Mouse (Mus musculus) forebrain, postnatal 0 days (tissue): ENCODE results near the gene Gm9376. TPM values are rescaled to one million over a fixed set of nuclear protein-coding genes. Genes with fewer than 3 reads are reported as not detected.

Source experiments
- ATAC-seq: fragments of 200-750 bp; cut with Nextera tagmentation; 2 replicates; pipeline ENCODE4 v1.8.0; 2017; ENCODE audit warnings: mild to moderate bottlenecking, moderate library complexity
- DNase-seq: peaks from one replicate; pipeline ENCODE4 v3.0.0-alpha.2; 2015
- H3K27ac ChIP-seq: fragments of 300-500 bp; sonication (generic); 2 replicates; pipeline ENCODE4 v1.5.1; 2014; ENCODE audit warnings: low read depth, mild to moderate bottlenecking, antibody characterized with exemption, low read length, moderate library complexity, mixed read lengths
- H3K27me3 ChIP-seq: fragments of 300-500 bp; sonication (generic); 2 replicates; pipeline ENCODE4 v1.6.1; 2014; ENCODE audit warnings: mild to moderate bottlenecking, low read length, mixed read lengths; ENCODE audit not compliant: insufficient read depth
- H3K36me3 ChIP-seq: fragments of 300-500 bp; sonication (generic); 2 replicates; pipeline ENCODE4 v1.6.1; 2014; ENCODE audit warnings: mild to moderate bottlenecking, moderate library complexity; ENCODE audit not compliant: insufficient read depth
- H3K4me1 ChIP-seq: fragments of 300-500 bp; sonication (generic); 2 replicates; pipeline ENCODE4 v1.6.1; 2014; ENCODE audit warnings: antibody characterized with exemption; ENCODE audit not compliant: insufficient read depth
- H3K4me2 ChIP-seq: fragments of 300-500 bp; sonication (generic); 2 replicates; pipeline ENCODE4 v1.6.1; 2014; ENCODE audit warnings: low read depth, mild to moderate bottlenecking, moderate library complexity
- H3K4me3 ChIP-seq: fragments of 300-500 bp; sonication (generic); 2 replicates; pipeline ENCODE4 v1.5.1; 2014; ENCODE audit warnings: low read depth, low read length, mixed read lengths
- H3K9ac ChIP-seq: fragments of 300-500 bp; sonication (generic); 2 replicates; pipeline ENCODE4 v1.6.1; 2014; ENCODE audit warnings: mild to moderate bottlenecking
- H3K9me3 ChIP-seq: fragments of 300-500 bp; sonication (generic); 2 replicates; pipeline ENCODE4 v1.6.1; 2016; ENCODE audit warnings: low read length
- CTCF ChIP-seq: sonication (generic); IDR thresholded peaks from 2 replicates; pipeline ENCODE4 v1.5.1; 2016; ENCODE audit warnings: antibody characterized with exemption, control low read depth, low read depth
- WGBS: fragments of 180-500 bp; shearing (Covaris S2); extraction: QIAGEN DNeasy Blood & Tissue Kit; methylation state at CpG from one replicate; pipeline ENCODE4 v1.1.7; 2014; 5-methylcytosine and 5-hydroxymethylcytosine counted together
- polyA plus RNA-seq: library from polyadenylated mRNA; unstranded; fragments of >200 nt; fragmentation: Nextera tagmentation; extraction: Ambion mirVana; gene quantifications from 2 replicates; pipeline ENCODE4 v1.2.1, GENCODE M21; 2015
- total RNA-seq: library from RNA; depleted of rRNA; stranded (reverse); fragments of >200 nt; gene quantifications from 2 replicates; pipeline ENCODE4 v1.2.3, GENCODE M21; 2014

The Gm9376 gene
- total and polyA plus RNA-seq, 2 experiments from 2014 or later = not detected

DNA sequence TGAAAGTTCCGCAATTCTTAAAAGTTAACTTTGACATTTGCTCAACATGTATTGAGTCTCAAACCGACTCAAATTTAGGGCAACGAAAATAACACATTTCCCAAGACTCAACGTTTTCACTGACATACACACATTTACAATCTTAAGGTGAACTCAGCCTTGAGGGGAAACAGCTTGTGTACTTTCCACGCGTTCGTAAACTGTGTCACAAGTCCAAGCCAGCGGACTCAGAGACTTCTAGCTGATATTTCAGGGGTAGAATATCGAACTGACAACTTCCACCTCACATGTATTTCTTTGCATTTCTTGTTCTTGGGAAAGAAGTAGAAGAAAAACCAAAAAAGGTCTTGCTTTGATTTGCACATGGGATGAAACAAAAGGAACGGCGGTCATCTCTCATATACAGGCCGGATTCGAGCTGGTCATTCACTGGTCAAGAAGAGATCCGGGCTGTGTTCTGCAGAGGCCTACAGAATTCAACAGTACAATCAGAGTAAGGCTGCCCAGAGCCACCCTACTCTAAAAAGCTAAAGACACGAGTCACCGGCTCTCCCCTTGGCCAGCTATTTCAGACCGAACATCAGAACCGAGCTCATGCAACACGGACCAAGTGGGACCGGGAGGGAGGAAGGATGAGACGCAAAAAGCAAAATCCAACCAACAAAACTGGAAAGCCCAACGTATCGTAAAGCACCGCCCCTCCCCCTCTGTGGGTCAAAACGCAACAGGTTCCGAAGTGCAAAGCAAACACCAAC is 32.8 kb upstream of the Gm9376 start:
- Histone ChIP-seq H3K36me3 (no peaks in the 10 kb centered on the region), H3K9ac (peak overlapping the region; percentile 48), H3K4me3 (peak overlapping the region; percentile 48), H3K27me3 (peaks cover 15% of the 10 kb centered on the region; the same call in 1 of the 2 replicates), H3K4me2 (peak overlapping the region; percentile 89; the same call in 1 of the 2 replicates), H3K27ac (no peak overlapping the region), H3K9me3 (no peaks in the 10 kb centered on the region), H3K4me1 (peaks cover 9% of the 10 kb centered on the region; the same call in 1 of the 2 replicates)
- ATAC-seq (no peak), DNase-seq (peak; percentile 43)
- WGBS = 5% methylated on average over 26 of the region's 26 CpGs
- TF ChIP-seq CTCF = no peak

DNA sequence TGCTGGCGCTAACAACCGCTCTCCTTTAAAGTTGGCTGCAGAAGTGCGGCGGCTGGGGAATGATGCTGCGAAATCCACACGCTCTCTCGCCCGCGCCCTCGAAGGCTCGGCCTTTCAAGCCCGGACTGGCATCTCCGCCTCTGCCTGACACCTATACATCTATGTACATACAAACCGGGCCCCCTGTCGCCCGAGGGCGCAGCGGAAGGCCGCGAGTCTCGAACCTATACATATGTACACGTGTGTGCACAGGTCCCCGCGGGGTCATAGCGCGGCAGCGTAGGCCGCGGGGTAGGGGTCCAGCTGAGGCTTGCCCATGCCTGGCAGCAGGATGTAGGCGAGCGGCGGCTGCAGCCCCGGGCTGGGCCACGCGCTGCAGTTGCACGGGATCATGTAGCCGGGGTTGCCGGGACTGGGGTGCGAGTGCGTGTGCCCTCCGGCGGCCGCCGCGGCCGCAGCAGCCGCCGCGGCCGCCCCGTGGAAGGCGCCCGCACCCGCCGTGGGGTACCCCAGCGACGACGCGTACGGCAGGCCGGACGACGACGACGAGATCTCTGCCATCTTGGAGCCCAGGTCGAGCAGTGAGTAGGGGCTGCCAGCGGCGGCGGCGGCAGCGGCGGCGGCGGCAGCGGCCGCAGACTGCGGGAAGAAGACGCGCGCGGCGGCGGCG is 32.1 kb upstream of the Gm9376 start:
- Histone ChIP-seq H3K36me3 (no peaks in the 10 kb centered on the region), H3K4me2 (peak overlapping the region; percentile 89), H3K4me1 (peaks cover 9% of the 10 kb centered on the region; the same call in 1 of the 2 replicates), H3K9me3 (no peaks in the 10 kb centered on the region), H3K4me3 (peak overlapping the region; percentile 48), H3K27me3 (peaks cover 15% of the 10 kb centered on the region; the same call in 1 of the 2 replicates), H3K27ac (0 out of 2 replicates have a peak overlapping the region, but pooled peaks have one; percentile 15), H3K9ac (peak overlapping the region; percentile 48)
- ATAC-seq (no peak), DNase-seq (peak; percentile 33)
- 3% methylated on average over 76 of the region's 84 CpGs for WGBS
- TF ChIP-seq CTCF = no peak

DNA sequence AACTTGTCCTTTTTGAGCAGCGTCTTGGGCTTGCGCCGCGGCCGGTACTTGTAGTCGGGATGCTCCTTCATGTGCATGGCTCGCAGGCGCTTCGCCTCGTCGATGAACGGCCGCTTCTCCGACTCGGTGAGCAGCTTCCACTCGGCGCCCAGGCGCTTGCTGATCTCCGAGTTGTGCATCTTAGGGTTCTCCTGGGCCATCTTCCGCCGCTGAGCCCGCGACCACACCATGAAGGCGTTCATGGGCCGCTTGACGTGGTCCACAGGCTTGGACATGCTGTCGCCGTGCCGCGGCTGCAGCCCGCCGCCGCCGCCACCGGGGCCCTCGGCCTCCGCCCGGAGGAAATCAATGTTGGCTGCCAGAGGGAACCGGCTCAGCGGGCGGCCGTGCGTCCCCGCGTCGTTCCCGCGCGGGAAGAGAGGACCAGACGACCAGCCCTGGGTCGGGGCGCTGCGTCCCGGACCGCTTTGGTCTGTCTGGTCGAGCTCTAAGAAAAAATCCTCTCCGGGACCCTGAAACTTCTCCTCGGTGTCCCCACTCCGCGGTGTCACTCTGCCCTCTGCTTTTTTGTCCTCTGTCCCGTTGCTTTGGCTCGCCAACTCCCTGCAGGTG is 31.3 kb upstream of the Gm9376 start:
- WGBS = 2% methylated on average over 61 of the region's 62 CpGs
- peak; percentile 33 for DNase-seq
- no peak for TF ChIP-seq CTCF

DNA sequence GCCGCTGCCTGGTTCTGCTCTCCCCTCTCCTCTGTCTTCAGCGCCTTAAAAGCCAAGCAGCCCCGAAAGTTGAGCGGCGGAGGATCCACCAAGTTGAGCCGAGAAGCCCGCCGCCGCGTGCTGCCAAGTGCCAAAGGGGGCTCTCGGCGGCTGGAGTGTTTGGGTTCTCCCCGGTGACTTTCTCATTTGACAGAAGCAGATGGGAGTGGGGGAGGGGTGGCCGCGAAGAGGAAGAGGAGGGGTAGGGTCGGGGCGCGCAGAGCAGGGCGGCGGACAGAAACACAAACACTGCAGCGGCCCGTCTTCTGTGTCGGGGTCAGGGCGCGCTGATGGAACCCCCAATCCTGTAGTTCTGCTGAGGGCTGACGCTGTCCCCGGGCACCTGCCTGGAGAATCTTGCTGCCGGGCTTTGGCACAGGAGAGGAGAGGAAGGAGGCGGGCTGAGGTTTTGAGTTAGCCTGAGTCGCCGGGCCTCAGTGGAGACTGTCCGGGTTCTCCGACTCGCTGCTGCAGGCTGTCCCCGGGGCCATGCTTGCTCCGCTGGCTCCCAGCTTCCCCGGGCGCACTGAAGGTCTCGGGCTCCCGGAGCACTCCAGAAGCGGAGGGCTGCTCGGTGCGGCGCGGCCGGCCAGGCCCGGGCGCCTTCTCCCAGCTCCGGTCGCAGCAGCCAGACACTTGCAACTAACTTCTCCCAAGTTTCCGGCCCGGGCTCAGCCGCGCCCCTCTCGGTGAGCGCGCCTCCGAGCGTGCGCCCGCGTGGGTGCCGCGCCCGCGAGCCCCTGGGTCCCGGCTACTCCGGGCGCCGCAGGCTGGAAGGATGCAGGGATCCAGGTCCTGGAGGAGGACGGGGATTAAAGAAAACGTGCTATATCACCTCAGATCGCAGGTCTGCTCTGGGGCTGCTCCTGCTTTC is 30.5 kb upstream of the Gm9376 start:
- Histone ChIP-seq H3K9ac (peak overlapping the region; percentile 48), H3K4me1 (peaks cover 9% of the 10 kb centered on the region; the same call in 1 of the 2 replicates), H3K27me3 (peaks cover 13% of the 10 kb centered on the region; the same call in 1 of the 2 replicates), H3K9me3 (no peaks in the 10 kb centered on the region), H3K36me3 (no peaks in the 10 kb centered on the region), H3K4me3 (peak overlapping the region; percentile 48), H3K27ac (peak overlapping the region; percentile 62), H3K4me2 (peak overlapping the region; percentile 89)
- WGBS = 2% methylated on average over 73 of the region's 73 CpGs
- DNase-seq = peak; percentile 49
- ATAC-seq = peak; percentile 53
- TF ChIP-seq CTCF = no peak

More for the DNA sequence above, 31.3 kb upstream of the Gm9376 start:
- Histone ChIP-seq H3K4me3 (peak overlapping the region; percentile 48), H3K9me3 (no peaks in the 10 kb centered on the region), H3K4me1 (peaks cover 9% of the 10 kb centered on the region; the same call in 1 of the 2 replicates), H3K9ac (peak overlapping the region; percentile 48), H3K27ac (0 out of 2 replicates have a peak overlapping the region, but pooled peaks have one; percentile 15), H3K27me3 (peaks cover 15% of the 10 kb centered on the region; the same call in 1 of the 2 replicates), H3K4me2 (peak overlapping the region; percentile 89), H3K36me3 (no peaks in the 10 kb centered on the region)
- ATAC-seq = no peak

DNA sequence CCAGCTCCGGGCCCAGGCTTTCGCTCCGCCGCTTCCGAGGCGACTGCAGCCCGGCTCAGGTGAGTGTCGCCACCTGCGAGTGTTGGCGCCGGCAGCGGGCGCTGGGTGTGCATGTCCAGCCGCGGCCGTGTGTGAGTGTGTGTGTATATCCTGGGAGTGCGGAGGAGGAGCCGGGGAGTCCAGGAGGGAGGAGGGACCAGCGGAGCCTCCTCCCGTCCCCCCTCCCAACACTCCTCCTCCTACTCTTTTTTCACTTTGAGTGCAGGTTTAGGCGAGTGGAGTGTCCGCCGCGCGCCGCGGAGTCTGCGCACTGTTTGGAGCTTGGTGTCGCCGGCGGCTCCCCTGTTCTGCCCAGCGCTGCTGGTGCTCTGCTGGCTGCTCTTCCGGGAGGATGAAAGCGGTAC is 29.9 kb upstream of the Gm9376 start, which contains the start of gene Sox21:
TSS of gene Sox21 (minus strand) at position 145 of the 404 bp plus-strand sequence.
- DNase-seq (peak; percentile 65), ATAC-seq (peak; percentile 71)
- TF ChIP-seq CTCF = no peak
- H3K9ac ChIP-seq = peak within 1 kb of the TSS; percentile 48
- peaks cover 9% of the 10 kb centered on the region; the same call in 1 of the 2 replicates for H3K4me1 ChIP-seq
- H3K4me2 ChIP-seq = peak within 1 kb of the TSS; percentile 89
- H3K9me3 ChIP-seq = no peaks in the 10 kb centered on the region
- no peaks in the 10 kb centered on the region for H3K36me3 ChIP-seq
- H3K4me3 ChIP-seq = peak within 1 kb of the TSS; percentile 48
- H3K27me3 ChIP-seq = peaks cover 6% of the 10 kb centered on the region; the same call in 1 of the 2 replicates
- under 1% methylated on average over 34 of the region's 34 CpGs for WGBS
- peak within 1 kb of the TSS; percentile 62 for H3K27ac ChIP-seq
